Mouse (Mus musculus) lung, postnatal 10 days (tissue): ENCODE measurements at regions not wholly inside any gene's neighbourhood (a gene's known extent, or its start where the extent isn't known, plus 50 kb on each side); places are given as distances from the start of the nearest gene placed in this dataset.

Experiments
- DNase-seq: peaks from one replicate; pipeline ENCODE4 v3.0.0; 2021

DNA sequence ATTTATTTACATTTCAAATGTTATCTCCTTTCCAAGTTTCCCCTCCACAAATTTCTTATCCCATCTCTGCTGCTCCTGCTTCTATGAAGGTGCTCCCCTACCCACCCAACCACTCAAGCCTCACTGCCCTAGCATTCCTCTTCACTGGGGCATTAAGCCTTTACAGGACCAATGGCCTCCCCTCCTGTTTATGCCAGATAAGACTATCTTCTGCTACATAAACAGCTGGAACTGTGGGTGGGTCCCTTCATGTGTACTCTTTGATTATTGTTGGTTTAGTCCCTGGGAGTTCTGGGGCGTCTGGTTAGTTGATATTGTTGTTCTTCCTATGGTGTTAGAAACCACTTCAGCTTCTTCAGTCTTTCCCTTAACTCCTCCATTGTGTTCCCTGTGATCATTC lies 1164.1 kb upstream of the Got2 start:
- DNase-seq = no peak

DNA sequence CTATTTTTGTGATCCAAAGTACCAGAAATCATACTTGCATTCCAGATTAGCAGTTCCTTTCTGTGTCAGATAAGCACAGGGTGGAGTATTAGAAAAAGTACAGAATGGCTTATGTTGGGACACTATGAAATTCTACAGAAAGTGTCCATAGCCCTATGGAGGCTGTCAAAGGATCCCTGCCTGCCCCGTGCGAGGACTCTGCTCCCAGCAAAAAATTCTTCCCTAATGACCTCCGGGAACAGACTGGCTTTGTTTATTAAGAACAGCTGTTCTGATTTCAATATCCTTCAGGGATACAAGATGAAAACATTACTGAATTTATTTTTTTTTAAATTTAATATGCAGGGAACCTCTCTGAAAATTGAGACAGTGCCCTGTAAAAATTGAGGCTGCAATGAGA lies 1151.4 kb upstream of the Got2 start:
- DNase-seq = no peak

DNA sequence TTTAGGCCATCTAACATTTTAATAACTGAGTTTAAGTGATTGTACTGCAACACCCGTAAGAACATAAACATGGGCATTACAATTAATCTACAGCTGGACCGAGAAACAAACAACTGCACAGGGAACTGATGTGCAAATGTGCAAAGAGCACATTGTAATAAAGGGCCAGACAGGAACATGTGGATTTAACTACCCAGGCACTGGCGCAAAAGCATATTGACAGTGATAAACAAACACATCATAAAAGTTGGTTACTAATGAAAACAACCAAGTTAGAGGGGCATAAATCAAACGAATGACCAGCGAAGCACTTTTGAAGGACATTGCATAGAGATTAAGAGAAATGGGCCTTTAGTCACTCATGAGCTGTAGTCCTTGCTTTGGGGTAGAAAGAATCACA lies 1150.5 kb upstream of the Got2 start:
- peak; percentile 7 for DNase-seq

DNA sequence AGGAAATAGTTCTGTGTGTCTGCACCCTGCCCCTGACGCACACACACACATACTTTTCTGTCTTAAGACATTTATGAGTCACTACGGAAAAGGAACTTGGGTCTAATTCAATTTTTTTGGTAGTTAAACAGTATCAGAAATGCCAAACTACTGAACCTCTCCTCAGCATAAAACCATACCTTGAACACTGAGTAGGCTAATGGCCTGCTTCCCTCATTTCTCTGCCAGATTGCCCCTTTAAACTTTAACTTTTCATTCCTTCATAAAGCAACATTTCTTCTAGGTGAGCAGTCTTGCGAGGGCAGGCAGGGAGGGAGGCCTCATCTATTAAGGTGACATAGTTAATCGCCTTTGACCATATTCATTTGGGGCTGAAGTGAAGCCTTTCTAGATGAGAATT lies 1143.8 kb upstream of the Got2 start:
- no peak for DNase-seq

DNA sequence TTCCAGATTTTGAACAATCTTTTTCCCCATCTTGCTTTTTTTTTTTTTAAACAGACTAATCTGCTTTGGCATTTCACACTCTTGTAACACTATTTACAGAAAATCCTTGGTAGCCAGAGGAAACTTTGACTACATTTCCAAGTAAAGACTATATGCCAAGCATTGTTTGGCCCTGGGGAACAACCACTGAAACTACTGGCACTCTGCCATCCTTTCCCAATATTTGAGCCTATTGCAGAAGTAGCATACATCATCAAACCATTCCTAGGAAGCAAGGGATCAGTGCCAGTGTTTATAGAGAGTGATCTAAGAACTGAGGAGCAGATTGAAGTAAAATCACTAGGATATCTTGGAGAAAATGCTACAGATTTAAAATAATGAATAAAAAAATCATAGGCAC lies 1127.2 kb upstream of the Got2 start:
- no peak for DNase-seq

DNA sequence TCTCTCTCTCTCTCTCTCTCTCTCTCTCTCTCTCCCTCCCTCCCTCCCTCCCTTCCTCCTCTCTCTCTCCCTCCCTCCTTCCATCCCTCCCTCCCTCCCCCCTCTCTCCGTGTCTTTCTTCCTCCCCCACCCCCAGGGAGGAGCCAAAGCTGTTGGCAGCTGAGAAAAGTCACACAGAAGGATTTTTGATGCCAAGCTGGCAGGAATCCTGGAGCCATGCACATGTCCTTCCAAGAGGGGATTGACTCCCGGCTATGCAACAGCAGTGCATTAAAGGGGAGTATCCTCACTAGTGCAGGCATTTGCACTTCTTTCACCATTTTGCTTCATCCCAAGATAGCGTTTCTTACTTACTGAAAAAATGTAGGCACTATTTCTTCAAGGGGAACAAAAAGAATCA lies 1115.8 kb upstream of the Got2 start:
- DNase-seq = peak; percentile 14

DNA sequence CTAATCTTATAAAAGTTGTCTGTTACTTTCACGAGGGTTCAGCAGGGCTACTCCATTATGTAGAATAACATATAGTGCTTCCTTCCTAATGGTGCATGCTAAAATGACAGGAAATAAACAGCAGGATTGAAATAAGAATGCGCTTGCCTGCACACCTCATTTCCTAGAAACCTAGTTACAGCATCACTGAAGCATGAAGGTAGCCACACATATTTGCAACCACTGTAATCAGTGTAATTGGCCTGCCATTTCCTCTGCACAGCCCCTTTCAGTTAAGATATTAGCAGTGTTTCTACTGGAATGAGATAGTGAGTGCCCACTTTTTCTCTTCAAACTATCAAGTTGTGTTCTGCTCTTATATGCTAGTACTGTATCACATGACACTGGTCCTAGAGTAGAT lies 1094.8 kb upstream of the Got2 start:
- DNase-seq = no peak
